Mouse (Mus musculus): Measurements from ENCODE around the gene Gsdme.

DNA sequence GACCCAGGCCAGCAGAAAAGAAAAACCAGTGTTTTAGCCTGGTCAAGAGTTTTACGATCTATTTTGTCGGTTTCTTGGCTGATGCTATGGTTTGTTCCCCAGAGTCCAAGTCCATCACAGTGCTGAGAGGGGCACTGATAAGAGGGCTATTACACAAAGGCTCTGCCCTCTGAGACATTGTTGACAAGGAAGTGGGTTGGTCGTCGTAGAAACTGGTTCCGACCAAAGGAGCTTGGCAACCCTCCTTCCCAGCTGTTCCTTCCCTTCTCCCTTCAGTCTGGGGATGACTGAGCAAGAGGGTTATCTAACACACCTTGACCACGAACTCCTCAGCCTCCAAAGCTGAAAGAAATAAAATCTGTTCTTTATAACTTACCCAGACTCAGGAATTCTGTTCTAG, at the start of gene Gsdme:
- no peak for TF ChIP-seq CTCF (IDR thresholded peaks at IDR 0.05; ENCODE audit: low read depth)
- no peak for TF ChIP-seq EP300 (IDR thresholded peaks at IDR 0.05; ENCODE audit: low read depth)
